Mouse (Mus musculus) forelimb bud, embryonic 11.5 days (tissue): ENCODE data around the gene Atg3.

Experiments
- DNase-seq: peaks from one replicate; pipeline ENCODE4 v3.0.0-alpha.2; 2012; ENCODE audit warnings: low read depth, low spot score

Atg3 gene

GRCm38 (mm10) chr16:45158522-45159388 is at the start of gene Atg3, which contains the start of gene Slc35a5:
Atg3 (plus strand) TSS chr16:45158785.
Slc35a5 (minus strand) TSS chr16:45158706.
- peak; percentile 95 for DNase-seq

GRCm38 (mm10) chr16:45110498-45110897 is 48.1 kb upstream of the Atg3 start:
- DNase-seq: peak; percentile 31

DNA sequence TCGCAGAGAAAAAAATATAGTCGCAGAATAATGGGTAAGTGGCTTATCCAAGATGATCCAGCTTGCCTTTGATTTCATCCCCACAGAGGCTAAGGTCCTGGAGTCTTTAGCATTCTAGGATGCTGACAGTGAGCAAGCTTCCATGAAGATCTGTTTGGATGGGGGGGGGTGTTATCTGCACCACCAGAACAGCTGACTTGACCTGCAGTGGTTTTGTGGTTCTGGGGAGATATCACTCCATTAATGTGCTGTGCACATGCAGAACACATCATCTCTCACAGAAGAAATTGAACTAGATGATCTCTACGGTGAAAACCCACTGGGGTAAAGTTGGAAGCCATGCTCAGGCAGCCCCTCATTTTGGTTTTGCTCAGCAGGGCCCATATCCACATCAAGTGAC is 41.4 kb upstream of the Atg3 start:
- no peak for DNase-seq

GRCm38 (mm10) chr16:45118760-45119159 is 39.8 kb upstream of the Atg3 start:
- no peak for DNase-seq

- no peak for DNase-seq
Observed at GRCm38 (mm10) chr16:45120844-45121425, 37.6 kb upstream of the Atg3 start.

GRCm38 (mm10) chr16:45122571-45122970 is 36.0 kb upstream of the Atg3 start:
- peak; percentile 24 for DNase-seq

DNA sequence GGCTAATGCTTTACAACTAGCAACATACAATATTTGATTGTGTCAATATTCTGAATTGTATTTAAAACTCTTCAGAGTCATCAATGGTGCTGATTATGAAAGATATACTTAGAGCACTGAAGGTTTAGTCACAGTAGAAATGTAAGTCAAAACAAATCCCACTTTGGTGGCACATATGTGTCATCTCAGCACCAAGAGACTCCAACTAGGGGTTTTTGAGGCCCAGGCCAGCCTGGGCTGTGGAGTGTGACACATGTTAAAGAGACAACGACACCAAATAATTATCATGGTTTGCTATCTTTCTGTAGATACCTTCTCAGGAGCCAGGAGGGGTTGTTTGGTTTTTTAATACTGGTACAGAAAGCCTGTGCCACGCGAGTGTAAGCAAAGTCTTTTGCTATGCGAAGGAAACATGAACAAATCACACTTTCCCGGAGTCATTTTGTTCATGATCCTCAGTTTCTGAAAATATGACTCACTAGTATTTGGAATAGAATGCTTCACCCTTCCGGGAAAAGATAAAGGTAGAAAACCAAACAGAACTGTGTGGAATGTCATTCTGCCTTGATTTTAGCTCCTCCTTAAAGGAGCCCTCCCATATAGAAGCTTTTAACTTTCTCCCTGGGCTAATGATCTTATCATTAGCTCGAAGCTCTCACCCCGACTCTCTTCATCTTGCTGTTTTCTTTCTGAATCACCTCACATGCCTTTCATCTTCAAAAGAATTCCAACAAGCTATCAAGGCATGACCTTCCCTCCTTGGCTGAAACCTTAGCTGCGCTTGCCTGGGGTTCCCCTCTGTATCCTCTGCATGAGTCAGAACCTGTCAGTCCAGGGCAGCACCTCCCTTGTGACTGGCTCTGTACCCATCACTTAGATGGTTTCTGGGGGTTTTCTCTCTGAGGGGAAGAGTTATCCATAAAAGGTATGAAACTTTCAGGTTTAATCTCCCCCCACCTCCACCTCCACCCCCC is 34.1 kb upstream of the Atg3 start:
- DNase-seq: no peak

DNA sequence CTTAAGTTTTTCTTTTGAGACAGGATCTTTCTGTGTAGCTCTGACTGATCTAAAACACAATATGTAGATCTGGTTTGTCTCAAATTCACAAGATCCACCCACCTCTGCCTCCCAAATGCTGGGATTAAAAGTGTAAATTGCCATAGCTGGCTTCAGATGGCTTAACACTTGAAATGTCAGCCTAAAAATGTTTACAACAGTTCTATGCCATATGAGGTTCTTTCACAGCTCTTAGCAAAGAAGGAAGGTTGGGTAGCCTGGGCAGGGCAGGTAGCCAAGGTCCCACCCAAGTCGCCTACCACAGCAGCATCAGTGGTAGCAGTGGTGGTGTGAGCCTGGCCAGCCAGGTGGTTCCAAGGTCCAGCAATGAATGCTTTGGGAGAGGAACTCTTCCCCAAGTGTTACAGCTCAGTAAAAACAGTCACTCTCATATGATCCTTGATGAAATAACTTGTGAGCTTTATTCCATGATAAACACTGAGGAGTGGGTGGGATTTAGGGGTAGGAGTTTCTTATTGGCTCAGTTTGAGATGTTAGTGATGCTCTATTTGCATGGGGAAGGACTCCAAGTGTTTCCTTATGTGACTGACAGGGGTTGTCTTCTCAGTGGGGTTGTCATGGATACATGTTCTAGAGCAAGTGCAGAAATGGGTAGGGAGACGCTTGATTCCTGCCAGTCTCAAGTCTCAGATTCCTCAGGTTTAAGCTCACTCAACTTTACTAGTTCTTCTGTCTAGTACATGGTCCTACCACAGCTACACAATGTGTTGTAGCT is 30.5 kb upstream of the Atg3 start:
- DNase-seq: no peak

DNA sequence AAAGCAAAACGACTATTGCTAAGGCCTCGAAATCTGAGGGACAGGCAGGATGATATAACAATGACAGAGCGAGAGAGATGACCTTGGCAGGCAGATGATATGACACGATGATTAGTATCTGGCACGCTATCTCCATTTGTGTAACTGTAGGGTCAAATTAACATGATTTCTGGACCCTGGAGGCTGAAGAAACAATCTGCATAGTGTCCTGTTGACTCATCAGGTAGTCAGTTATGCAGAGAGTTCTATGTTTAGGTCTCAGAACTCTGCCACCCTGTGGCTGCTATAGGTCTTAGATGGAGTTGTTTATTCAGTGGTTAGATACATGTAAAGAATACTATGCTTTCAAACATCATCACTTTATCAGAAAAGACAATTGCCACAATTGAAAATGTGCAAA is 16.9 kb upstream of the Atg3 start:
- DNase-seq: no peak

GRCm38 (mm10) chr16:45142565-45142964 is 16.0 kb upstream of the Atg3 start:
- DNase-seq: no peak

DNA sequence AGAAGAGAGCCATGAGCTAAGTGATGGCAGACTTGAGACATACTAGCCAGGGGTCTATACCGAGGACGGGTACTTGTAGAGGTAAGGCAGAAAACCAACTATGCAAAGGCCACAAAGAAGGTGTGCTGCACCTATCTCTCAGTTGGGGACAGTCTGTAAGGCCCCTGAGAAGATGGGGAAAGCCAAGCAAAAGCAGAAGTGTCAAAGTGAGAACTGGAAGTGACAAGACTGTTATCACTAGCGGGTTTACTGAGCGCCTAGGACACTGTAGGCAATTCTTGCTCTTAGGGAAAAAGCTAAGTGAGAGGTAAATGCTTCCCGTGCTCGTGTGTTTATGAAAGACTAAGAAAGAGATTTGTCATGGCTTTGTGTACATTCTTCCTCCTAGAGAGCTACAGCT is 13.5 kb upstream of the Atg3 start:
- no peak for DNase-seq

DNA sequence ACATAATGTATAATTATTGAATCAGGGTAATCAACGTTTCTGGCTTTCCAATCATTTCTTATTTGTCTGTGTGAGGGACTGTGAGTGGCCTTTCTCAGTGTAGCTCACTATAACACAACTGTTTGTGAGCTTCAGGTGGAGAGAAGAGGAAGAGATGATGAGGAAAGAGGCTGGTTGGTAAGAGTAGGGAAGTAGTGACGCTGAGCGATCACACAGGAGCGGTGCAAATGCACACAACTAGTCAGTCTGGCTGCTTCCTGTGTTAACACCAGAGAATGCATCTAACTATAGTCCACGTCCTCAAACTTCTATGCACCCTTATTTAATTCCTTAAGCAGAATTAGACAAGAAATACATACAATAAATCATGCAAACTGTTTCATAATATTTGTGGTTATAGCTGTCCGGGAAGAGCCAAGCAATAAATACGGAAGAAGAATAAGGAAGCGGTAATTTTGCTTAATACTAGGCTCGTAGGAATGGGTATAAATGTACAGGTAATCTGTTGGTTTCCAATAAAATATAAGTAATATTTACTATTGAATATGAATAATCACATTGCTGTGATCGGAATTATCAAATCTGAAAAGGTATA is 10.0 kb upstream of the Atg3 start:
- no peak for DNase-seq

- no peak for DNase-seq
Observed at GRCm38 (mm10) chr16:45154741-45155250, 3.8 kb upstream of the Atg3 start.

- DNase-seq: peak; percentile 74
Observed at GRCm38 (mm10) chr16:45158136-45158521, 456 bp upstream of the Atg3 start.

GRCm38 (mm10) chr16:45159389-45159716 is 768 bp downstream of the Atg3 start:
- DNase-seq: no peak

GRCm38 (mm10) chr16:45178552-45178951 is 20.0 kb downstream of the Atg3 start:
- DNase-seq: no peak

DNA sequence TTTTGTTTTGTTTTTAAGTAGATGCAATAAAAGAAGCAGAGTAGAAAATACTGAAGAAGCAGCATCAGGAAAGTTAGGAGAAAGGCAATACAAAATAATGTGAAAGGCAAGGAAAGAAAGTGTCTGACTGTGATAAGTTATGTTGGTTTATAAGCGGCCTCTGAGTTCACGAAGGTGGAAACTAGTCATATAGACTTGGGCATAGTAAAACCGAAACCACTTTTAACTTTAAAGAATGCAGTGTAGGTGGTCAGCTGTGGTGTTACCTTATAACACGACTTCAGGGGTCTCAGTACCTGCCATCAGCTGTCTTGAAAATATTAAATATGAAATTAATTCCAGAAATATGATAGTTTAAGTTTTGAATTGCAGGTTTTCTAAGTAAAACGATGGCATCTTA is 23.2 kb downstream of the Atg3 start:
- DNase-seq: no peak

DNA sequence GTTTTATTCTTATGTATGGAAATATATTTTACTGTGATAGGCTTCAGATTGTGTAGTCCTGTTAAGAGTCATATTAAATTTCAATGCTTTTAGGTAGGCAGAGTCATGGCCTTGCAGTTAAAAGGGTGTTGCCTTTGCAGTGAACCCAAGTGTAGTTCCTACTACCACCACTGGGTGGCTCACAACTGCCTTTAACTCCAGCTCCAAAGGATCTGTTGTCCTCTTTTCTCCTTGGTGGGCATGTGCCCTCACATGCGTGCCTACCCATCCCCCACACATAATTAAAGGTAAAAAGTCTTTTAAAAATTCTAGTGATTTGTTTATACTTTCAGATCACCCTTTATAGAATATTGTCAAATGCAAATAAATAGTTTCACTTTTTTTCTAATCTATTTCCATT is 34.0 kb downstream of the Atg3 start:
- peak; percentile 79 for DNase-seq

DNA sequence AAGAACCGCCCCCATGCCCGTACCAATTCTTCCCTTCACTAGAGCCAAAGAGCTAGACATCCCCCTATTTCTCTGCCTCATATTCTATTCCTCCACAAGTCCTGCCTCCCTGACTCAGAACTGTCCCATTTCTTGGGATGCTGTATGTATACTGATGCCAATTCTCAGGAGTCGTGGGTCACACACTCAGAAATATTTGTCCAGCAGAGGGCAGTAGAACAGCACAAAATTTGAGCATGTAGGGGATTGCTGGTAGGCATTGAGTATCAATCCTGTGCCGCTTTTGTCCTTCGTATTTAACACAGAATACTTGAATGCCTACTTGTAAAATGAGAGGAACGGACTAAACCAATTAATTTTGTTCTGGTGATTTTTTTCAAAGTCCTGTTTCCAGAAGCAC is 38.2 kb downstream of the Atg3 start:
- peak; percentile 74 for DNase-seq

- DNase-seq: no peak
Observed at GRCm38 (mm10) chr16:45201395-45201794, 42.8 kb downstream of the Atg3 start.

GRCm38 (mm10) chr16:45204438-45204837 is 45.9 kb downstream of the Atg3 start:
- DNase-seq: no peak
